Mouse (Mus musculus) gastrocnemius, postnatal 14 days (tissue): ENCODE results near the gene Rpl26. TPM values are rescaled to one million over a fixed set of nuclear protein-coding genes. Genes with fewer than 3 reads are reported as not detected.

Experiments
- DNase-seq: peaks from one replicate; pipeline ENCODE4 v3.0.0; 2021; ENCODE audit warnings: mixed read lengths
- intact Hi-C: fragments of 180-260 bp; cut with DNase I; formaldehyde crosslinking; loops from one replicate; pipeline ENCODE4 v1.15.1; 2025; ENCODE audit warnings: low total_unique reads
- long read RNA-seq, 2 experiments: library from polyadenylated mRNA; stranded (forward); transcript quantifications; one replicate each; pipeline ENCODE4 v2.0.0; 2021
- total RNA-seq, 2 experiments: library from RNA; stranded (reverse); gene quantifications; 2 replicates each; pipeline ENCODE4 v1.2.3; 2021

Gene Rpl26
- 100 to 1,000 TPM; 791 to 878 TPM for total RNA-seq
- long read RNA-seq, experiment 1, transcript Rpl26-201 (4 exons, 526 nt): major isoform, 247 of 282 reads
- long read RNA-seq, experiment 1, transcript Rpl26-204 (2 exons, 636 nt): minor isoform, 8 of 282 reads
- long read RNA-seq, experiment 1, partial matches to known transcripts: 19 of 282 reads
- long read RNA-seq, experiment 1, other reads (novel, unspliced or antisense): 8 of 282 reads
- long read RNA-seq, experiment 2, transcript Rpl26-201 (4 exons, 526 nt): major isoform, 278 of 301 reads
- long read RNA-seq, experiment 2, transcript Rpl26-204 (2 exons, 636 nt): minor isoform, 8 of 301 reads
- long read RNA-seq, experiment 2, partial matches to known transcripts: 12 of 301 reads
- long read RNA-seq, experiment 2, other reads (novel, unspliced or antisense): 3 of 301 reads

DNA sequence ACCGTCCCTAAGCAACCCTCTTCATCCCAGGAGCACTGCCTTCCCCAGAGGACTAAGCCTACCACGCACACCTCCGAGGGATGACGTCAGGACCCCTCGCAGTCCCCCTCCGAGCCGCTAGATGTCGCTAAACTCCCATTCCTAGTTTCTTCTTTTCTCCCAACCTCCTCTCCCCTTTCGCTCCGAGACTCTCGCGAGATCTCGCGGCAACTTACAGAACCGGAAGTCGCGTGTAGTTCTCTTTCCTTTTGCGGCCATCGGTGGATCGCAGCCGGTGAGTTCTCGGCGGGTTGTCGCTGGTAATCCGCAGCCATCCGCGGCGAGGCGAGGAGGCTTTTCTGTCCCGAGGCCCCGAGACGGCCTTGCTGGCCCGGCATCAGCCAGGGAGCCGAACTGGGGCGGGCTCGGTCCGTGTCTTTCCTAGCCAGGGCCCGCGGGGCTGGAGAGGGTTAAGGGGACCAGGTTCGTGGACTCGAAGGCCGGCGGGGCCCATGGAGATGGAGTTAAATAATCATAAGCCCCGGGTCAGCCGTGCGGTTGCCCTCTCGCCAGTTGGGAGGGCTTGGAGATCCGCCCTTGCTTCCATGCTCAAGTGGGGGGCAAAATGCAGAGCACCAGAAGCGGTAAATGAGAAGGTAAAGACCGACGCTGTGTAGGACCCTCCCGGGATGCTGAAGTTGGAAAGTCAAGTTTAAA is at the start of gene Rpl26:
Gene Rpl26 (plus strand): TSS at position 233 of the 696 bp plus-strand sequence.
- intact Hi-C loops: no loop called here
- DNase-seq: peak; percentile 96

DNA sequence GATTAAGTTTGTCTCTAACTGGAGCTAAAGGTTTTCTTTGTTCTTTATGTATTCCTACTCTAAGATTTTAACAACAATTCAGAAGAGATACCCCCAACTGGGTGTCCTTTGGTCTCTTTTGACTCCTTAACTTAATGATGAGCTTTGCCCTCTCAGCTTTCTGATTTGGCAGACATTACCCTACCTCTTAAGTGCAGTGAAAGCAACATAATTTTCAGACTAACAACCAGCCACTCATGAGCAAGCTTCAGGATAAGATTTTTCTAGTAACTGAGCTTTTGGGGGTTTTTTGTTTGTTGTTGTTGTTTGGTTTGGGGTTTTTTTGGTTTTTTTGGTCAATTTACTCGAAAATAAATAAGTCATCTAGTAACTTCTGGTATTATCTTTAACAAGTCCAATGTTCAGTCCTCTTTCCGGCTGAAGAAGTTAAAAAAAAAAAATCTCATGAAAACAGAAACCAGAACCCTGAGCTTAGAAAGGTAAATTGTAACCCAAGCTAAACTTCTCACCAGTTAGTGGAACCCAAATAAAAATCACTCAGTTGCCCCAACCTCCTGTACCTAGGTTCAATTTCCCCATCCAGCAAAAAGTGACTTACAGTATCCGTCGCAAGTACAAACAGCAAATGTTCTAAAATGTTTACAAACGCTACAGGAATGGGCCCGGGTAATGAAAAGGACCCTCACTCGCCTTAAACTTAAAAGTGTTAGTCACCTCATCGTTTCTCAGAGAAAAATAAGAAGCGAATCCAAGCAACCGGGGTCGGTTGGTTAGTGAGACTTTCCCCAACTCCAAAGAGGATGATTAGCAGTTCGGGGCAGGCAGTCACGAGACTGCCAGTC is 49.5 kb upstream of the Rpl26 start:
- no peak for DNase-seq
- intact Hi-C loops: no loop called here

DNA sequence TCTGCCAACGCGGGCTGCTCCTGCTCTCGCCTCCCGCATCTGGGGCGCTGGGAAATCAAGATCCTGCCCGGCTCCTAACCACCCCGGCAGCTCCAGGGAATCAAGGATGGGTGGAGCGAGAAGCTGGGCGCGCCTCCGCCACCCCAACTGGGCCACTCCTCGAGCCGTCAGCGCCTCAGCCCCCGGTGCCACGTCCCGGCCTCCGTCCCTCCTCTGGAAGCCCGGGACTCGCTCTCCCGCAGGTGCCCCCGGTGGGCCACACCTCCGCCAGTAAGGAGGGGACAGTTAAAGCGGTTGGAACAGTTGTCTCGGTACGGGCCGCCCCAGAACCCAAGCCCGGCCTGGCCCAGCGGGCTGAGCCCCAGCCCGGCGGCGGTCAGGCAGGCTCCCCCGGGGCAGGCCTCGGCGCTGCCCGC is 48.9 kb upstream of the Rpl26 start:
- peak; percentile 81 for DNase-seq
- intact Hi-C loops: no loop called here

DNA sequence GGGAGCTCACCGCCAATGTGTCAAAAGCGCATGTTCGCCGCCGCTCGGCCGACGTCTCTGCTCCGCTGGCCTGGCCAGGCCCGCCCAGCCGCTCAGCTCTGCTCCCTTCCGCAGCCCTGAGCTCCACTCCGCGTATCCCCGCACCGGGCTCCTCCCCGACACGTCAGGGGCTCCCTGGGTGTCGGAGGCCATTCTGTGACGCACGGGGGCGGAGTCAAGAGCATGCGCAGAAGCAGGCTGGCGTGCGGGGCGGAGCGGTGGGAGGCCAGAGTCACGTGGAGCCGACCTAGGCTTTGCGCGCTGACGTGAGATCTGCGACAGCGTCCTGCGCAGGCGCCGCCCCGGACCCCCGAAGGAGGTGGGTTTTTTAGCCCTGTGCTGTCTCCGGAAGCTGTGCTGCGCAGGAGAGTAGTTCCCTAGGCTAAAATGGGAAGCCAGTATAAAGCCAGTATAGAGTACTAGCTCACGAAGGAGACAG is 48.4 kb upstream of the Rpl26 start:
- intact Hi-C loops: no loop called here
- DNase-seq: peak; percentile 100

DNA sequence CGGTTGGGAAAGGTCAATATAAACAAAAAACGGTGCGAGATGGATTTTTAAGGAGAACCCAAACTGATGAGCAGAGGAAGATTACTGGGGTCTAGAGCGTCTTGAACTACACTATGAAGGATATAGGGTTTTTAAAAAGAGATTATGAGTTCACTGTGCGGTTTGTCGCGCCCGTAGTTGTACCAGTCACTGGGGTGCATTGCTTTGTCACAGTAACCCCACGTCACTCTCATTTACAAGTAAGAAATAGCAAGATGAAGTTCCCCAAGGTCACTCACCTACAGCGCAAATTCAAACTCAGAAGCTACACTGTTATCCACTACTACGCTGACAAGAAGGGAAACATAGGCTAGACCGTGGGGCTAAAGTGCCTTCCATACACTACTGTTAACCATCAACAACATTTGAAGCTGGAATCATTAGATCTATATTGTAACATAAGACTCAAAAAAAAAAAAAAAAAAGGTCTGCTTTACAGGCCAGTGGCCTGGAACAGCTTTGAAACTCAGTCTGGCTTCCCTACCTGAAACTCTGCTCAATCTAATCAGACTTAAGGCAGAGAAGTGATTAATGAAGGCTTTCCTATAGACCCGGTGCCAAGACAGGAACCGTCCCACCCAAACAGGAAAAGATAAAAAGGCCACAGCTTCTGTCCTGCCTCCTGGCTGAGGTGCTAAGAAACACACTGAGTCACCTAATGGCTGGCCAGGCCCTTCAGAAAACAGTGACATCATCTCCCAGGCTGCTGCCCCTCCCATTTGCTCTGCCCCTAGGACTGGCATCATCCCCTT is 47.6 kb upstream of the Rpl26 start:
- intact Hi-C loops: no loop called here
- peak; percentile 9 for DNase-seq

DNA sequence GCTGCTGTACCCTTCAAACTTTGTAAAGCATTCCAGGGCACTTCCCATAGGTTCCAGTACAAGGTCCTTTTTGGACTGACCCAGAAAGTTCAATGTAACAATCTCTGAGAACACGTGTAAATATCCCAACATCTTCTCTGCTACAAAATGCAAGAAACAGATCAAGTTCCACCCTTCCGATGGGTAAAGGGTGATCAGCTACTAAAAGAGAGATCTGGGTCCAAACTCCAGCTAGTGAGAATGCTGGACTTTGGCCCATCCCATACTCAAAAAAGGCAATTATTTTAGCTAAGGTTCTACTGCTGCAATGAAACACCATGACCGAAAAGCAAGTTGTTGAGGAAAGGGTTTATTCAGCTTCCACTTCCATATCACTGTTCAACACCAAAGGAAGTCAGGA is 46.8 kb upstream of the Rpl26 start:
- intact Hi-C loops: no loop called here
- DNase-seq: no peak

DNA sequence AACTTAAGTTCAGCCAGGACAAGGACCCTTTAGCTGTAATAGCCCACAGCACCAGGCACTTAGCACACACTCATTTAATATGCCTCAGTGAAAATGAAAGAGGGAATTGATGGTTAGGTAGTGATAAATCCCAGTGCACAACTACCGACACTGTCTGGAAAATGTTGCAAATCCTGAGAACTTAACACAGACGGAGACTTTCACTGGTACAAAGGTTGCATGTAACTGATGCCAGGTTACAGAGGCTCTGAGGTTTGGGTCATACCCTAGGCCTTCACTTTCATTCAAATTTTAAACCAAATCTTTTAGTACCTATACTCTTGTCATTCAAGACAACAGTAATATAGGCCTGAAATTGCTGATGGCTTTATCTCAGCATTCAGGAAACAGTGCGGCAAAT is 44.1 kb upstream of the Rpl26 start:
- intact Hi-C loops: no loop called here
- DNase-seq: no peak

DNA sequence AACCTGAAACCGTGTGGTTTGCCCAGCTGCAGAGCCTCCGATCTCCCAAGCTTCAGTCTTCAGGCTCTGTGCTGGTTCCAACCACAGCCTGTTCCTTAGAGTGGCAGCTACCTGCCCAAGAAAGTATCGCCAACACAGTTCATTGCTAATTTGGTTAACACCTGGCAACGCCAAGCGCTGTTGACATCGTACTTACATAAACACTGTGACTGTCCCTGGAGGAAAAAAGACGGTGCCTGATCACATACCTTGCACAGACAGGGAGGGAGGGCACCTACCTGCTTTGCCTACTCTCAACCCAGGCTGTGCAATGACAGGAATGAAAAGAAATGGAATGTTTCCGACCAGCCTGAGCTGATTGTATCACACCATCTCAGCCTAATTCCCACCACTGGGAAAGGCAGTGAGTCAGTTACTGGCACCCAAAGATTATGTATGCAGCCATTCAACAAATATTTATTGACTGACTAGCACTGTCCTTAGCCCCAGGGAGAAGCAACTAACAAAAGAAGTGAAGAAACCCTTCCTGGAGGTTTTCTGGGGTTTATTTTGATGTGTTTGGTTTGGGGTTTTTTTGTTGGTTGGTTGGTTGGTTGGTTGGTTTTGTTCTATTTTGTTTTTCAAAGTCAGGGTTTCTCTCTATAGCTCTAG is 41.3 kb upstream of the Rpl26 start:
- intact Hi-C loops: no loop called here

DNA sequence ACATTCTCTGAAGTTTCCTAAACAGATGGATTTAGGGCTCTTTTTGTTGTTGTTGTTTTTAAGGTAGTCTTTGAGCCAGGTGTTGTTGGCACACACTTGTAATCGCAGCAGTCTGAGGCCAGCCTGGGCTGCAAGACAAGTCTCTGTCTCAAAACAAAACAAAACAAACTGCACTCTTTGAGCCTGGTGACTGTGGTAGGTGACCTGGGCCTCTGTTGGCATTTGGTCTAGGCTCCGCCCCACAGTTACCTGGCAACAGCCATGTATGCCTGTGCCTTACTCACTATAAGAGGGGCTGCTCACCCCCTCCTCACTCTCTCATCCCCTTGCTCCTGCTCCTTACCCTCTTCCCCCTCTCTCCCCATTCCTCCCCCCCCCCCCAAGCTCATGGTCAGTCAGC is 39.1 kb upstream of the Rpl26 start:
- DNase-seq: no peak
- intact Hi-C loops: no loop called here

More for the DNA sequence above, 41.3 kb upstream of the Rpl26 start:
- no peak for DNase-seq

DNA sequence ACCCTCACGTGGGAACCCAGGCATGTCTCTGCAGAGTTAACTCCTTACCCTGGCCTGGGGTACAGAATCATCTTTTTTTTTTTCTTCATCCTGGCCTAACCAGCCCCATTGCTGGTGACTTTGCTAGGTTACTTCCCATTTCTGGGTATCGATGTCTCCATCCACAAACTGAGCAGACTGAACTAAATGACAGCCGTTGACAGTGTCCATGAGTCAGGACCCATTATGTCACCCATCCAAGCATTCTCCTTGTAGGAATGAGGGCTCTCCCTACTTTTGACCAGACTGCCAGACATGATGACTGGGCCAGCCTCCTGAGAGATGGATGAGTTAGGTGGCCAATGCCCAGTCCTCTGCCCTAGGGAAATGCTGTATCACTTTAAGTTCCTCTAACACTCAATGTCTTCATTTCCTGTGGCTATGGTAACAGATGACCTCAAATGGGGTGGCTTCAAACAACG is 37.7 kb upstream of the Rpl26 start:
- intact Hi-C loops: no loop called here
- no peak for DNase-seq

DNA sequence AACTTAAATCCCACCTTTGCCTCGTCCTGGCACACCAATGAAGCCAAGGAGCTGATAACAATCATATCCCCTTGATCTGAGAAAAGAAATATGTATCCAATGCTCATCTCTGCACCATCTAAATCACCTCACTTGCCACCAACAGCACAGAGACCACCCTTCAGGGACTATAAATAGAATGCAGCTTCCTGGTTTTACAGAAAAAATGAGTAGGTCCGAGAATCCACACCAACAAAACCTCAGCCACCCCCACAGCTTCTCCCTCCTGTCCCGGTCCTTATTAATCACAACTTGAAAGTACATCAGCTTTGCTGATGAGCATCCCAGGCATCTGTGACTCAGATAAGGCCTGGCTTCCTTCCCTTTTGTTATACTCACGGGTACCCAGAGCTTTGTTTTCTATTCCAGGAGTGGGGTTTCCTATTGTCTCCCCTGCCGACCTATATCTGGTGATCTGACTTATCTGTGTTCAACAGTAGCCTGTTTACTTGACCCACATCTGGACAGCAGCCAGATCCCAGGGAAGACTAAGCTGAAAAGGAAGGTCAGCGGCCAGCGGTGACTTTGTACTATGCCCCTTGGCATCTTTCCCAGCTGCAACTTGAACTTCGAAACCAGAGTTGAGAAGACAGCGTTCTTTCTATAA is 36.7 kb upstream of the Rpl26 start:
- peak; percentile 81 for DNase-seq
- intact Hi-C loops: no loop called here

DNA sequence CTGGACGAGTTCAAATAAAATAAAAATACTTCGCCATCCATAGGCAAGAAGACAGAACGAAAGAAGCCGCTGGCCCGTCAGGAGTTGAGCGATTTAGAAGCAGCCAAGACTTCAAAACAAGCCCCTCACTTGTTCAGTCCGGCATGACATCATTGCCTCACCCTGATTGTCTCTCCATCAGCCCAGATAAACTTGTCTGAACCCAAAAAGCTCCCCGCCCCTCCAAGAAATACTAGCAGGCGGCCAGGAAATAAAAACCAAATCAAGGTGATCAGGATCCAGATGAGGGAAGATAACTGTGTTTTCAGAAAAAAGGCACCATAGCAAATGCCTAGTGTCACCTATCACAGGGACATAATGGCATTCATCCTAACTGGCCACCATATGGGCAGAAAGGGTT is 30.1 kb upstream of the Rpl26 start:
- no peak for DNase-seq
- intact Hi-C loops: loop anchor here (10.0 kb wide), 2 partner anchors 66 to 306 kb away; no protein-coding TSS in a partner anchor

DNA sequence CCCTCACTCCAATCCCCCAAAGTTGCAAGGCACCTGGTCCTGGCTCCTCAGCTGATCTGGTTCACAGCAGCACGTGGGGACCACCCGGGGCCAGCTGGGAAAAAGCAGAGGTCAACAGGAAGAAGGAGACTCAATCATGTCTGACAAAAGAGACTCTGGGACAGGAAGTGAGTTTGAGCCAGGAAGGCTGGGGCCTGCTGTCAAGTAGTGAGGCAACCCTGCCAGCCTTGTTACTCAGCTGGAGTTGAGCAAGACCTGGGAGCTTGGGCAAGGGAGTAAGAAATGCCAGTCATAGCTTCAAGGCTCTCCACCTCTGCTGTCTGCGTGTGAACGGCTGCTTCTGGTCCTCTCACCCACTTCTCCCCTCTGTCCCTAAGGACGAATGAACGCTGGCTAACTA is 29.6 kb upstream of the Rpl26 start, which contains the start of gene Ndel1:
Gene Ndel1 (minus strand): TSS at position 111 of the 400 bp plus-strand sequence.
- peak; percentile 47 for DNase-seq
- intact Hi-C loops: loop anchor here (10.0 kb wide), 2 partner anchors 67 to 307 kb away; no protein-coding TSS in a partner anchor

DNA sequence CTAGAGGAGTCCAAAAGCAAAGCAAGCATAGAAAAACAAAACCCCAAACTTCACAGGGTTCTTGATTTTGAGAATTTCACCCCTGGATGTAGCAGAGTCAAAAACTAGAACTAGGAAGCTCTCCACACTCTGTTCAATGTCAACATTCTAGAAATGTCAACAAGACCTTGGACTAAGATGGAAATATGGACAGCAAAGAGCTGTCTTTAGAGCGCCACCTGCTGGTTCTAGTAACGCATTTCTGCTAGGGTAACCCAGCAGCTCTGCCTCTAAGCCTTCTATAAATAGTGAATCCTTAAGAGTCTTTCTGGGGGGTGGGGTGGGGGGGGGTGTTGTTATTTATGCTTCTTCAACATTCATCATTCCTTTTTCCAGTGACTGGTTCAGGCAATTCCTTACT is 26.5 kb upstream of the Rpl26 start:
- intact Hi-C loops: loop anchor here (10.0 kb wide), 2 partner anchors 70 to 310 kb away; no protein-coding TSS in a partner anchor
- peak; percentile 54 for DNase-seq

DNA sequence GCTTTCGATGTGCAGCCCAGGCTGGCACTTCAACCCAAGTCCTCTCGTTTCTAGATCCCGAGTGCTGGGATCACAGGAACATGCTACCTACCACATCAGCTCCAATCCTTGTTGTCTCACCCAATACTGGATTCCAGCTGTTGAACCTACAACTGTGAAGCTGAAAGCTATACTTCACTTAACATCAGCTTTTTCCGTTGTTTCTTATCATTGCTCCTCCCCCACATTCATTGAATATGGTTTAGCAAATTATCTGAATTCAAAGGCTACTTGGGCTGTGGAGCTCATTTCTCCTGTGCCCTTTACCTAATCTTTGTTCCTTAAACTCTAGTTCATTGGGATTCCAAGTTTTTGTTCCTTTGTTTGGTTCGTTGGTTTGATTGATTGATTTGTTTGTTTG is 22.6 kb upstream of the Rpl26 start:
- DNase-seq: no peak
- intact Hi-C loops: loop anchor here (10.0 kb wide), 2 partner anchors 74 to 314 kb away; no protein-coding TSS in a partner anchor

DNA sequence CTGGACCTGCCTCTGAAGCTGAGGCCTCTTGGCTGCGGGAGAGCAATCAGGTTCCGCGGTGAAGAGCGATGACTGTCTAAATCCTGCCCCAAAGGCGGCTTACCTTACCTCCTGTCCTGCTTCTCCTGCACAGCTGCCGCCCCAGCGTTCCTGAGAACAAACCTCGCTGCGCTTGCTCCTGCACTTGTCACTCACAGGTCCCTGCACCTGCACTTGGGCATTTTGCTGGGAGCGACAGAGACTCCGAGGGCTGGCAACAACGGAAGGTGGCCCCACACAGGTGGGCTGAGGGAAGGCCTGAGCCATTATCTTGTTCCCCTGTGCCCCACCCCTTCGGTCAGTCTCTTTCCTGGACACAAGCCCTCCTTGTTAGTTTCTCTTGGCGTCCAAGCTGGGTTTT is 19.3 kb upstream of the Rpl26 start:
- DNase-seq: no peak
- intact Hi-C loops: no loop called here

DNA sequence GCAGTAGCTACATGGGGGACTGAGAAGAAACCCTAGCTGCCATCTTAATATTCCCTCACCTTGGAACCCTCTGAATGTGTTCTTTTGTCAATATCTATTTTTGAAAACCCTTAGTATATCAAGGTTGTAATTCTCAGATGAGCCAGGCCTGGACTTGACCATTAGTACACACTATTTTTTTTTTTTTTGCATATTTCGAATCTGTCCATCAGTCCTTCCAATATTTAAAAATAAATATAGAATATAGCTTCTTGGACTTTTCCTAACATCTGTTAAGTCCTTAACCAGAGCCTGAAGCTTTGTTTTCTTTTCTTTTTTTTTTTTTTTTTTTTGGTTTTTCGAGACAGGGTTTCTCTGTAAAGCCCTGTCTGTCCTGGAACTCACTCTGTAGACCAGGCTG is 17.5 kb upstream of the Rpl26 start:
- no peak for DNase-seq
- intact Hi-C loops: no loop called here

DNA sequence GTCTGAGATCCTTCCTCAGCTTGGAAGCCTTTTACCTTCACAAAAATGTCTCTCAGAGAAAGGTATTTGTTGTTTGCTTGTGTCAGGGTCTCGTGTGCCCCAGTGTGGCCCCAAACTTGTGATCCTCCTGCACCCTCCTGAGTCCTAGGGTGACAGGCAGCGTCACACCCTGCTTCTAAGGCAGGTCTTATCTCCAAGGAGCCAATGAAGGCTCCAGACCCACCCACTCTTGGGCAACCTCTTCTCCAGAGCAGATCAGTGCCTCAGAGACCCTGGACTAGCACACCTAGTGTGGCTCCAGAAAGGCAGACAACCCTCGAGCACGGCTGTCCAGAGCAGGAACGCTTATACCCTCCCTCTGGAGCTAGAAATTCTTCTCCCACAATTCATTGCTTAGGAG is 17.0 kb upstream of the Rpl26 start:
- intact Hi-C loops: no loop called here
- DNase-seq: no peak
